21 mouse cellular contexts compared by ENCODE assay signal in the genomic region with DNA sequence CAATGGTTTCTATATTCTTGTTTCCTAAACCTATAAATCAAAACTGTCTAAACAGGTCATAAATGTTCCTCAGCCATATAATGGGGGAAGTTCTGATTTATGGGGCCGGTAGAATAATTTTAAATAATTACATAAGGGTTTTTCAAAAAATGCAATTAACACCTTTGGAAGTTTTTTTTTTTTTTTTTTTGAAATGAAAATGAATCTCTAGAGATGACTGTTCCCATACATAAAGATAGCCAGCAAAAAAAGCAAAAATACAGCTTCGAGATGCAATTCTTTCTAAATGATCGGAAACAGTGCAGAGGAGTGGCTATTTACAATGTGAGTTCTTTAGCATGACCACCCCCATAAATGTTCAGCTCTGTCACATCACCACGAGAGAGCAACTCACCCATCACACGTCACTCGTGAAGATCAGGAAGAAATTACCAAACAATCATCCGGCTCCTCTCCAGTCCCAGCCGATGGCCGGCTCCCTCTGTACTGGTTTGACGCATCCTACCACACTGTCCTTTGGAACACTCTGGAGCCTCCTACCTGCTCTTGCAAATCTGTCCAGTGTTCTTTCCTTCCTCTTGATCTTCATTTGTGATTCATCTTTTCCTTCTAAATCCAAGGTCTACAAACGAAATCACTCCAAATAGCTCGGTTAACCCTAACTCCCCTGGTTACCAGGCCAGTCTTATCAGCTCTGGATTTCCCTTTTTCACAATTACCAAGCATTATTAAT.
DNase-seq lines count a peak whose midpoint lies in the region; ATAC-seq and TF ChIP-seq lines count a peak whose summit lies in the region.
"Had no signal": no experiment of that assay in that cellular context is flagged by ENCODE, and none has a peak within 500 bp of the region (broad histone marks: within the 10 kb centered on the region; RNA-seq: fewer than 3 reads in every experiment).

No protein-coding gene starts in this region.

- H3K36me3 ChIP-seq in kidney, postnatal 0 days (ENCODE audit: insufficient read depth, low read length) = no peaks in the 10 kb centered on the region
- H3K36me3 ChIP-seq in kidney, embryonic 14.5 days (ENCODE audit: control insufficient read depth, insufficient read depth, low read length) = peaks cover 2% of the 10 kb centered on the region; the same call in 1 of the 2 replicates
- H3K36me3 ChIP-seq in lung, postnatal 0 days (ENCODE audit: insufficient read depth, low read length) = no peaks in the 10 kb centered on the region
- H3K36me3 ChIP-seq: embryonic facial prominence, embryonic 12.5 days; embryonic facial prominence, embryonic 15.5 days; heart, embryonic 10.5 days; hindbrain, embryonic 12.5 days; hindbrain, embryonic 15.5 days had no signal

- no peak for ATAC-seq in kidney, postnatal 0 days (replicated peaks; ENCODE audit: low FRiP score, low read depth)
- ATAC-seq in kidney, embryonic 14.5 days (ENCODE audit: low FRiP score, low TSS enrichment) = no peak
- ATAC-seq in lung, postnatal 0 days = no peak
- ATAC-seq: activated CD4-positive, CD25-positive, alpha-beta regulatory T cell, adult 4 months; CD4-positive, CD25-positive, alpha-beta regulatory T cell, adult 4 months; forebrain, embryonic 14.5 days; forebrain, postnatal 0 days had no signal

- no peak overlapping the region for H3K9ac ChIP-seq in kidney, postnatal 0 days (ENCODE audit: low read depth, low read length)
- no peak overlapping the region for H3K9ac ChIP-seq in kidney, embryonic 14.5 days (ENCODE audit: low read depth, low read length)
- H3K9ac ChIP-seq in lung, postnatal 0 days (replicated peaks; ENCODE audit: low read depth) = no peak overlapping the region
- H3K9ac ChIP-seq: embryonic facial prominence, embryonic 12.5 days; embryonic facial prominence, embryonic 15.5 days; forebrain, postnatal 0 days; hindbrain, embryonic 12.5 days; hindbrain, embryonic 15.5 days had no signal

- no peaks in the 10 kb centered on the region; the same call in 1 of the 2 replicates for H3K4me1 ChIP-seq in kidney, postnatal 0 days (replicated peaks; ENCODE audit: insufficient read depth, low read length)
- no peaks in the 10 kb centered on the region for H3K4me1 ChIP-seq in kidney, embryonic 14.5 days (ENCODE audit: control insufficient read depth, insufficient read depth, low read length)
- peaks cover 2% of the 10 kb centered on the region; the same call in 1 of the 2 replicates for H3K4me1 ChIP-seq in cortical plate, adult 2 months (ENCODE audit: control insufficient read depth, insufficient read depth, low read length)
- H3K4me1 ChIP-seq in lung, postnatal 0 days (ENCODE audit: insufficient read depth, low read depth, low read length) = no peaks in the 10 kb centered on the region
- H3K4me1 ChIP-seq: embryonic facial prominence, embryonic 12.5 days; embryonic facial prominence, embryonic 15.5 days; hindbrain, embryonic 15.5 days had no signal

- no peak overlapping the region for H3K4me3 ChIP-seq in kidney, postnatal 0 days (replicated peaks; ENCODE audit: low read depth, low read length)
- H3K4me3 ChIP-seq in kidney, embryonic 14.5 days (ENCODE audit: low read length) = no peak overlapping the region
- H3K4me3 ChIP-seq in cortical plate, adult 2 months (ENCODE audit: insufficient read depth, low read length) = 0 out of 2 replicates have a peak overlapping the region, but pooled peaks have one; percentile 7
- no peak overlapping the region for H3K4me3 ChIP-seq in lung, postnatal 0 days (ENCODE audit: low read depth, low read length)
- H3K4me3 ChIP-seq: embryonic facial prominence, embryonic 12.5 days; embryonic facial prominence, embryonic 15.5 days; heart, adult 2 months; heart, embryonic 10.5 days; hindbrain, embryonic 12.5 days; hindbrain, embryonic 15.5 days had no signal

- WGBS in kidney, postnatal 0 days = 68% methylated on average over 12 of the region's 12 CpGs
- 74% methylated on average over 12 of the region's 12 CpGs for WGBS in kidney, embryonic 14.5 days
- 62% methylated on average over 12 of the region's 12 CpGs for WGBS in lung, postnatal 0 days

- no peak overlapping the region for H3K4me2 ChIP-seq in kidney, postnatal 0 days (ENCODE audit: low read length)
- no peak overlapping the region for H3K4me2 ChIP-seq in kidney, embryonic 14.5 days (replicated peaks; ENCODE audit: low read depth, low read length)
- H3K4me2 ChIP-seq in lung, postnatal 0 days (replicated peaks; ENCODE audit: low read depth, low read length) = no peak overlapping the region
- H3K4me2 ChIP-seq: embryonic facial prominence, embryonic 12.5 days; embryonic facial prominence, embryonic 15.5 days; hindbrain, embryonic 12.5 days; hindbrain, embryonic 15.5 days had no signal

- TF ChIP-seq POLR2A in cortical plate, adult 2 months (IDR thresholded peaks at IDR 0.05; ENCODE audit: extremely low read depth, insufficient read depth, low read length) = no peak

- DNase-seq in kidney, postnatal 0 days (ENCODE audit: low spot score) = peak; percentile 48
- peak; percentile 43 for DNase-seq in right cerebral cortex, adult 18-20 months
- no peak for DNase-seq in right cerebral cortex, postnatal 25 days
- no peak for DNase-seq in lung, postnatal 0 days (ENCODE audit: low spot score)
- DNase-seq: cerebellum, adult 18-20 months; cerebellum, adult 9-10 months; cerebellum, postnatal 14 days; forebrain, postnatal 0 days; gastrocnemius, postnatal 10 days; gastrocnemius, postnatal 36 days; heart, adult 2 months had no signal

- no peaks in the 10 kb centered on the region for H3K27me3 ChIP-seq in kidney, postnatal 0 days (ENCODE audit: insufficient read depth, low read length)
- no peaks in the 10 kb centered on the region for H3K27me3 ChIP-seq in kidney, embryonic 14.5 days (ENCODE audit: control insufficient read depth, insufficient read depth, low read length)
- no peaks in the 10 kb centered on the region for H3K27me3 ChIP-seq in lung, postnatal 0 days (replicated peaks; ENCODE audit: insufficient read depth, low read length)
- H3K27me3 ChIP-seq: embryonic facial prominence, embryonic 12.5 days; embryonic facial prominence, embryonic 15.5 days; hindbrain, embryonic 12.5 days; hindbrain, embryonic 15.5 days had no signal

- H3K27ac ChIP-seq in kidney, postnatal 0 days = no peak overlapping the region
- H3K27ac ChIP-seq in kidney, embryonic 14.5 days (ENCODE audit: low read depth, low read length) = no peak overlapping the region
- no peak overlapping the region for H3K27ac ChIP-seq in cortical plate, adult 2 months (ENCODE audit: insufficient read depth, low read length)
- no peak overlapping the region for H3K27ac ChIP-seq in lung, postnatal 0 days (ENCODE audit: low read length)
- H3K27ac ChIP-seq: embryonic facial prominence, embryonic 12.5 days; embryonic facial prominence, embryonic 15.5 days; heart, adult 2 months; heart, embryonic 10.5 days; hindbrain, embryonic 12.5 days; hindbrain, embryonic 15.5 days had no signal

- no peak for TF ChIP-seq EP300 in lung, postnatal 0 days (IDR thresholded peaks at IDR 0.05)

- H3K9me3 ChIP-seq in kidney, postnatal 0 days (replicated peaks; ENCODE audit: low read length) = no peaks in the 10 kb centered on the region
- no peaks in the 10 kb centered on the region for H3K9me3 ChIP-seq in kidney, embryonic 14.5 days (ENCODE audit: control insufficient read depth, low read length)
- no peaks in the 10 kb centered on the region for H3K9me3 ChIP-seq in lung, postnatal 0 days (ENCODE audit: low read length)
- H3K9me3 ChIP-seq: embryonic facial prominence, embryonic 12.5 days; embryonic facial prominence, embryonic 15.5 days; heart, embryonic 10.5 days; hindbrain, embryonic 12.5 days; hindbrain, embryonic 15.5 days had no signal

- no peak for TF ChIP-seq CTCF in kidney, postnatal 0 days (IDR thresholded peaks at IDR 0.05; ENCODE audit: low read depth)
- TF ChIP-seq CTCF in cortical plate, adult 2 months (IDR thresholded peaks at IDR 0.05; ENCODE audit: extremely low read depth, insufficient read depth, low read length) = no peak
- no peak for TF ChIP-seq CTCF in lung, postnatal 0 days (IDR thresholded peaks at IDR 0.05)

Comparison
In these comparisons a context has a peak if more than half of its experiments do, and no peak if none do; other contexts are left out.
1. DNase-seq: peak in kidney, postnatal 0 days (single experiment) and right cerebral cortex, adult 18-20 months (single experiment); none in right cerebral cortex, postnatal 25 days (single experiment) and lung, postnatal 0 days (single experiment).